Comparison of ENCODE assay signal across 9 mouse cellular contexts in the genomic region with DNA sequence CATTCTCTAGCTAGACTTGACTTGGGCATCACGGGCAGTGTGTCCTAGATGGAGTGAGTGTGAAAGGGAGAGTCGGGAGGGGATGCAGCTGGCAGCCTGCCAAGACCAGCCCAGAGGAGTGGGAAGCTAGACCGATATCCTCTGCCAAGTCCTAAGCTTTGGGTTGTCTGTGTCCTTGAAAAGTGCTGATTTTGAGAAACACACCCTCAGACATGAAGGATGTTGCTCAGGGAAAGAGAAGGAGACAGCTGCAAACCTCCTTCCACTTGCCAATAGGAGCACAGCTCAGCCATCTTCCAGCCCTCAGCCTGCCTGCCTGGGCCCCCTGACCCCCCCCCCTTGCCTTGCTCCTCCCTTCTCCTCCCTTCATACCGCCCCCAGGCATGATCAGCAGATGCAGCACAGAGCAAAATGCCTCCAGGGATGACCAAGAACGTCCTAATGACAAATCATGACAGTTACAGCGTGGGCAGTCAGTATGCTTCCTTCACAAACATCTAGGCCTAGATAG.
DNase-seq lines count a peak whose midpoint lies in the region; ATAC-seq and TF ChIP-seq lines count a peak whose summit lies in the region.
"Had no signal": no experiment of that assay in that cellular context is flagged by ENCODE, and none has a peak within 500 bp of the region (broad histone marks: within the 10 kb centered on the region; RNA-seq: fewer than 3 reads in every experiment).

No protein-coding gene starts in this region.

- no peak for TF ChIP-seq CTCF in thymus, adult 2 months (IDR thresholded peaks at IDR 0.05; ENCODE audit: borderline replicate concordance, control insufficient read depth, extremely low read depth, insufficient read depth, low read length, poor library complexity)

- peak; percentile 49 to 55 for DNase-seq in cerebellum, postnatal 14 days
- DNase-seq in cerebellum, postnatal 36 days, result no peak
- no peak for DNase-seq in lung, adult 18-20 months
- DNase-seq in midbrain, embryonic 10.5 days (ENCODE audit: low spot score), result no peak
- DNase-seq in thymus, adult 2 months, result no peak

- H3K36me3 ChIP-seq in lung, embryonic 15.5 days, result no peaks in the 10 kb centered on the region
- peaks cover 78% of the 10 kb centered on the region for H3K36me3 ChIP-seq in midbrain, embryonic 10.5 days
- H3K36me3 ChIP-seq in stomach, embryonic 14.5 days (ENCODE audit: control insufficient read depth, insufficient read depth, low read length), result no peaks in the 10 kb centered on the region
- no peaks in the 10 kb centered on the region for H3K36me3 ChIP-seq in thymus, adult 2 months (ENCODE audit: control insufficient read depth, insufficient read depth, low read length)
- H3K36me3 ChIP-seq: liver, embryonic 15.5 days had no signal

- H3K27ac ChIP-seq in lung, embryonic 15.5 days, result peak overlapping the region; percentile 57
- 0 out of 2 replicates have a peak overlapping the region, but pooled peaks have one; percentile 28 for H3K27ac ChIP-seq in midbrain, embryonic 10.5 days (replicated peaks)
- peak overlapping the region; percentile 52; the same call in 1 of the 2 replicates for H3K27ac ChIP-seq in stomach, embryonic 14.5 days (ENCODE audit: low read length)
- no peak overlapping the region for H3K27ac ChIP-seq in thymus, adult 2 months (ENCODE audit: control insufficient read depth, insufficient read depth, low read length)
- H3K27ac ChIP-seq: liver, embryonic 15.5 days had no signal

- H3K4me2 ChIP-seq in lung, embryonic 15.5 days, result peak overlapping the region; percentile 13; the same call in 1 of the 2 replicates
- H3K4me2 ChIP-seq in stomach, embryonic 14.5 days (replicated peaks; ENCODE audit: low read depth, low read length), result no peak overlapping the region
- H3K4me2 ChIP-seq: liver, embryonic 15.5 days had no signal

- 24% methylated on average over 6 of the region's 6 CpGs for whole genome bisulfite sequencing in lung, embryonic 15.5 days
- 88% methylated on average over 6 of the region's 6 CpGs for WGBS in midbrain, embryonic 10.5 days
- 20% methylated on average over 6 of the region's 6 CpGs for WGBS in stomach, embryonic 14.5 days
- 77% methylated on average over 6 of the region's 6 CpGs for WGBS in thymus, adult 2 months

- peaks cover 12% of the 10 kb centered on the region for H3K4me1 ChIP-seq in lung, embryonic 15.5 days
- H3K4me1 ChIP-seq in midbrain, embryonic 10.5 days, result peaks cover 58% of the 10 kb centered on the region
- H3K4me1 ChIP-seq in stomach, embryonic 14.5 days (ENCODE audit: control insufficient read depth, insufficient read depth, low read length), result peaks cover 13% of the 10 kb centered on the region
- peaks cover 13% of the 10 kb centered on the region for H3K4me1 ChIP-seq in thymus, adult 2 months (replicated peaks; ENCODE audit: control insufficient read depth, insufficient read depth, low read length)
- H3K4me1 ChIP-seq: liver, embryonic 15.5 days had no signal

- no peak overlapping the region for H3K4me3 ChIP-seq in lung, embryonic 15.5 days
- no peak overlapping the region for H3K4me3 ChIP-seq in midbrain, embryonic 10.5 days
- H3K4me3 ChIP-seq in stomach, embryonic 14.5 days (ENCODE audit: low read depth, low read length), result no peak overlapping the region
- no peak overlapping the region for H3K4me3 ChIP-seq in thymus, adult 2 months (ENCODE audit: control insufficient read depth, insufficient read depth, low read length)
- H3K4me3 ChIP-seq: liver, embryonic 15.5 days had no signal

- ATAC-seq in lung, embryonic 15.5 days (ENCODE audit: borderline replicate concordance, extremely low read depth, low FRiP score, low TSS enrichment), result peak; percentile 91
- peak; percentile 66; the same call in 1 of the 2 replicates for ATAC-seq in stomach, embryonic 14.5 days (ENCODE audit: insufficient number of reproducible peaks, insufficient read depth, low FRiP score, low read depth)
- ATAC-seq in inflammation-experienced regulatory T-cells, adult 6 months, result no peak

- no peak overlapping the region for H3K9ac ChIP-seq in lung, embryonic 15.5 days
- no peak overlapping the region for H3K9ac ChIP-seq in stomach, embryonic 14.5 days (replicated peaks; ENCODE audit: low read depth, low read length)
- H3K9ac ChIP-seq: liver, embryonic 15.5 days had no signal

- no peaks in the 10 kb centered on the region for H3K9me3 ChIP-seq in lung, embryonic 15.5 days
- H3K9me3 ChIP-seq in midbrain, embryonic 10.5 days (replicated peaks), result no peaks in the 10 kb centered on the region
- no peaks in the 10 kb centered on the region for H3K9me3 ChIP-seq in stomach, embryonic 14.5 days (ENCODE audit: control insufficient read depth, low read depth, low read length)
- H3K9me3 ChIP-seq: liver, embryonic 15.5 days had no signal

- no peaks in the 10 kb centered on the region for H3K27me3 ChIP-seq in lung, embryonic 15.5 days
- no peaks in the 10 kb centered on the region for H3K27me3 ChIP-seq in midbrain, embryonic 10.5 days (ENCODE audit: low read depth, poor library complexity, severe bottlenecking)
- no peaks in the 10 kb centered on the region for H3K27me3 ChIP-seq in stomach, embryonic 14.5 days (ENCODE audit: control insufficient read depth, insufficient read depth, low read length)
- H3K27me3 ChIP-seq in thymus, adult 2 months (ENCODE audit: control insufficient read depth, insufficient read depth, low read length), result no peaks in the 10 kb centered on the region
- H3K27me3 ChIP-seq: liver, embryonic 15.5 days had no signal

- TF ChIP-seq POLR2A in thymus, adult 2 months (IDR thresholded peaks at IDR 0.05; ENCODE audit: control insufficient read depth, extremely low read depth, insufficient read depth, low read length, poor library complexity), result no peak

Comparison
In these comparisons a context has a peak if more than half of its experiments do, and no peak if none do; other contexts are left out.
1. DNase-seq: peak in cerebellum, postnatal 14 days (2 of 2); none in cerebellum, postnatal 36 days (0 of 2), lung, adult 18-20 months (0 of 2), midbrain, embryonic 10.5 days (single experiment) and thymus, adult 2 months (single experiment).